Mouse (Mus musculus): ENCODE results near the gene Arpp21.

DNA sequence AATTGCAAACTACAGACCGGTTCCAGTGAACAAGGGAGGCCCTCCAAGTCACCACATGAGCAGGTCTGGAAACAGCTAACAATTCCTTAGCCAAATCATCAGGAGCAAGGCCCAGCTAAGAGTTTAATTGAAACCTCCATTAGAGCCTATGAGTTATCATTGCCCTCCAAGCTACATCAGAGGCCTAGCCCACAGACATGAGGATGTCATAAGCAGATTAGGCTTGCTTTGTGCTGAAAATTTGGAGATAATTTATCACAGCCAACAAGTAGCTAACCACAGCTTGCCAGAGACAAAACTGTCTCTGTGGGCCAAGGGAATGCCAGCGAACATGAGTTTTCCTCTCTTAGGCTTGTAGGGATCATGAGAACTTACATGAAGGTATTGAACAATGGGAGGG, 83.0 kb downstream of the Arpp21 start:
- TF ChIP-seq POLR2A (IDR thresholded peaks at IDR 0.05; ENCODE audit: borderline replicate concordance, control insufficient read depth, low read depth, low read length) = no peak
- no peak for TF ChIP-seq CTCF (IDR thresholded peaks at IDR 0.05; ENCODE audit: control insufficient read depth, insufficient read depth, low read length)
